Mouse (Mus musculus) adrenal gland, postnatal 36 days (tissue): ENCODE measurements at regions not wholly inside any gene's neighbourhood (a gene's known extent, or its start where the extent isn't known, plus 50 kb on each side); places are given as distances from the start of the nearest gene placed in this dataset.

Source experiments
- DNase-seq, 2 experiments: peaks; one replicate each; pipeline ENCODE4 v3.0.0; 2021; ENCODE audit warnings: mixed read lengths in 1 of 2

DNA sequence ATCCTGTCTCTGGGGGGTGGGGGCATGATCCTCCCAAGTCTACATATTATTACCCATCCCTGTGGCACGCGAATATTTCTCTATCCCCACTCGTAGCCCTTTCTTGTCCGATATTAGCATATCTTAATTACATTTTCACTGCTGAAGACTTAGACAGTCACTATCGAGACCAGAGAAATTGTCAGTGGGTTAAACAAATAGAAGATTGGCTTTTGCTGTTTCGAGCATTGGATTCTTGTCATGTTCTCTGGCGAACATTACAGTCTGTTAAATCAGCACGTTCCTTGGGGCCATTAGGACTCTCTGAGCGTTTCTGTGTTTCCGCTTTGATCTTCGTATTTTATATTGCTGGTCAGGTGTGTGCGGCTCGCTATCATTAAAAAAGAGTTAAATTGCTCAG, 129.6 kb upstream of the Psmd7 start:
- DNase-seq, result no peak

DNA sequence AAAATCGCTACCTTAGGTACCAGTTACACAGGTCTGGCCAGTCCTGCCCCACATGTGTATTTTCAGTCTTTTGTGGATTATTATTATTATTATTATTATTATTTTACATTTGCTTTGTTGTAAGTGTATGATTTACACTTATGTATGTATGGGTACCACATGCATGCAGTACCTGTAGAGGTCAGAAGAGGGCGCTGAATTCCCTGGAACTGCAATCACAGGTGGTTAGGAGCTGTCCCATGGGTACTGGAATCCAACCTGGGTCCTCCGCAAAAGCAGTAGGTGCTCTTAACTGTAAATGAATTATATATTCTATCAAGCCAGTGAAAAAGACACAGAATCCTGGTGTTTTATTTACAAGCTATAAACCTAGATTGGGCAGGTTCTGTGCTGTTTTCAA, 131.4 kb upstream of the Psmd7 start:
- no peak for DNase-seq

DNA sequence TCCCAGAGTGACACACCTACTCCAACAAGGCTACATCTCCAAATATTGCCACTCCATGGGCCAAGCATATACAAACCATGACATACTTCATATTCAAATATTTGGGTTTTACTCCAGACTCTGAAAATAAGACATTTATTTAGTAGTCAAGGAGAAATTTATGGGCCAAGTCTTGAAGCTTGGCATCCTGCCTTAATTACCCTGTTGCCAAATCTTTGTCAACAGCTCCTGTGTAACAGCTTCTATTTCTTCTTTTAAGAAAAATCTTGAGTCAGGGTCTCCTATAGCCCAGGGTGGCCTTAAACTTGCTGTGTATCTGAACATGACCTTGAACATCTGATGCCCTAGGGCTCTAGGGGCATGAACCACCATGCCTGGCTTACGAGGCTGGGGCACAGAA, 138.5 kb upstream of the Psmd7 start:
- DNase-seq, result no peak

DNA sequence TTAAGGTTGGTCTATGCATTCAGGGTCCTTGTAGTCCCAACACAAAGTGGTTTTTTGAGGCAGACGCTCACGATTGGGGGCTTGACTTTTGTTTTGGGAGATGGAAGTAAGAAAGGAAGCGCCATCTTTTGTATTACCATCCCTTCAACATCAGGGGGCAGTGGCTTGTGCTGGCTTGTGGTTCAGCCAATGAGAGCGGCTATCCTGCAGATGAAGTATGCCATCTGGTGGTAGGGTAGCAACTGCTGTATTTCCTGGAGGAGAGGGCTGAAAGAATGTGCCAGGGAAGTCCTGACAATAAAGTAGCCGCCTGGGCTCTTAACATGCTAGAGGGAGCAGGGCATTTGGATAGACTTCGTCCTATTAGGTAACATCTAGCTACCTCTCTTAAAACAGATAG, 139.0 kb upstream of the Psmd7 start:
- no peak for DNase-seq

DNA sequence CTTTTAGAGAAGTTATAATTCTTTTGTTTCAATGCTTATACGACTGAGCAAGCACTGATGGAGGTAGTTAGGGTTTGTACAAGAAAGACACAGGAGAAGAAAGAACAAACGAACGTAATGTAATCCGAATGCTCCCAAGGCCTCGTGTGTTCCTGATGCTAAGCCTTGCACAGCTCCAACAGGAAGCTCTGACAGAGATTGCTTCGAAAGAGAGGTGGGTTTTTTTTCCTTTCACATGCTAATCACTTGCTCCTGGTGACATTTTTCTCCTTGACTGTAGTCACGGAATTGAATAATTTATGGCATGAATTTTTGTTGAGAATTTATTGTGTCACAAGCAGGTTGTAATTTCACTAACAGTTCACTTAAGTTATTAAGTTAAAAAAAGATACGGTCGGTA, 150.8 kb upstream of the Psmd7 start:
- no peak for DNase-seq

DNA sequence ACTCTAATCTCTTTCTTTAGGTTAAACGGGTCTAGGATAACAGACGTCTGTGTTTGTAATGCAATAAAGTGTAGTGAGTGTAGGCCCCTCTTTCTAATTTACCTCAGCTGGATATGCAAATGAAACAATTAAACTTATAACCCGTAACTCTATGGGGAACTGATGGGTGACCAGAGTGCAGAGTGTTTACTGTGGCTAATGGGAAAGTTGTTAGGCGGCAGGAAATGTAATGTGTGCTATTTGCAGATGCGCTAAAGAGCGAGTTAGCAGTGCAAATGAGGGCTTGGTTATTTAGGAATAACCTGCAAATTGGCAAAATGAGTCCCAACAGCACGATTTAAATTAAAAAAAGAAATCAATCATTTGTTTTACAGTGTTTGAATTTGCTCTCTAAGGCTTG, 168.8 kb upstream of the Psmd7 start:
- DNase-seq, result no peak

DNA sequence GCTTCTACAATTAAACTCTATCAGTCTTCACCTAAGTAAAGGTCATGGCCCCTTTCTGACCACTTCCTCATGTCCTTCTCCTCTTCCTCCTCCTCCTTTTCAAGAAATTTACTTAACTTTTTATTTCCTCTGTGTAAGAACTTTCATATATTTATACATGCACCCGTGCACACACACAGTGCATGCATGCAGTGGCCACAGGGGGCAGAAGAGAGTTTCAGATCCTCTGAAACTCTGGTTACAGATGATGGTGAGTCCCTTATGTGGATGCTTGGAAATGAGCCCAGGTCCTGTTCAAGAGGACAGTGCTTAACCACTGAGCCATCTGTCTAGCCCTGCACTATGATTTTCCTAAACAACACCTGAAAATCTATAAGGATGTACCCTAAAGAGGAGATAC, 170.4 kb upstream of the Psmd7 start:
- DNase-seq, result no peak

DNA sequence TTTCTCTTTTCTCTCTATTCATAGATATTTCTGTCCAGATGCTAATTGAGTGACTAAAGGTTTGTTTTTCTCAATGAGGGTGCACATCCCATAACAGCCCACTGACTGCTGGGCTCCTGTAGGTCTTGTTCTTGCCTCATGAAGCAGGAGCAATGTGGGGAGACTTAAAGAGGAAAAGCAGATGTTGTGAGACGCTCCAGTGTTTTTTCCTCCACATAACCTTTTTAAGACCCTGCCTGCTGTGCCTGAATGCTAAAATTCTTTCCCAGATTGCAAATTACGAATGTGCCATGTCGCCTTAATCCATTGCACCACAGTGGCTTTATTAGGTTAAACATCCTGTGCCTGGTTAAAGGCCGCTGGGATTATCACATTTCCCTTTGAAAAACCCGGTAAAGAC, 165.5 kb upstream of the Zfhx3 start:
- no peak for DNase-seq

DNA sequence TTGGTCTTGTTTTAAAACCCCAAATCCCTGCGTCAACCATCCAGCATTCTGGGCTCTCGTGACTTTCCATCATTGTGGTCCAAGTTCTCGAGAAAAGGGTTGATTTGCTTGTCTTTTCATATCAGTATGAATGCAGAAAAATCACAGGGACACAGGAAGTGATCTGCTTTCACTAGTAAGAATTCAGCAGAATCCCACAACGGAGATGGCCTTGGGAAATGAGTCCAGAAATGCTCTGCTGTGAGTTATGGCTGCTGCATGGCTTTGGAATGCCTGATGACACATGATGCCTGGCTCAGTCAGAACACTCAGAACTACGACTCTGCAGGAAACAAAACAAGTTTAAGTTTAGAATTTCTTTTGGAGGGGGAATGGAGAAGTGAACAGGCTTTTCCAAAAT, 156.7 kb upstream of the Zfhx3 start:
- DNase-seq, result peak; percentile 74

DNA sequence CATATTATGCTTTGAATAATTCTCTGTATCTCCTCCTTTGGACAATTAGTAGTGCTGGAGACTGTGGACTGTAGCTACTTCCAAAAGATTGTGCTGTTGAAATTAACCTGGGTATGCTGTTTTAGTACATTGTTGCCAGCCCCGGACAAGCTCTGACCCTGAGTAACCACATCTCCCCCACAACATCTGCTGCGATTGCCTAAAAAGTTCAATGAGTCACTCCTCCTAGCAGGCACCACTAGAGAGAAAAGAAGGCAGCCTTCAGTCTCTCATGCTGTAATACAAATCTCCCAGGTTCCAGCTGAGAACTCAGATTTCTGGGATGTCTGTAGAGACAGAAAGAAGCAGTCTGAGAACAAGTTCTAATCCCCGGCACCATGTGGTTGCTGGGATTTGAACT, 150.2 kb upstream of the Zfhx3 start:
- peak; percentile 28 to 45 for DNase-seq

DNA sequence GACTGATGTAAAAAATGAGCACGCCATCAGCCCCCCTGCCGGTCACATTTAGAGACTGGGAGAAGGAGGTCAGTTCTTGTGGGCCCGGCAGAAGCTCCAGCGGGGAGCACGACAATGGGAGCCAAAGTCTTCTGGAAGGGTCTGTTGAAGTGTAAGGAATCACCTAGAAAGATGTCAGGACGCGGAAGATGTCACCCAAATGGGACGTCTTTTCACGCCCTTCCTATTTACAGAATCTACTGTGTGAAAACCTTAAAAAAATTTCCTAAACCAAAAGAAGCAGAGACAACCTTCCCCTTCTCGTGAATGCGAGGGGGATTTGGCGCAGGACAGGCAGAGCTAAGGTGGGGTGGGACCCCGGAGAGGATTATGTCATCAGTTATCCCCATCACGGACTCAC, 127.5 kb upstream of the Zfhx3 start:
- DNase-seq, result no peak

DNA sequence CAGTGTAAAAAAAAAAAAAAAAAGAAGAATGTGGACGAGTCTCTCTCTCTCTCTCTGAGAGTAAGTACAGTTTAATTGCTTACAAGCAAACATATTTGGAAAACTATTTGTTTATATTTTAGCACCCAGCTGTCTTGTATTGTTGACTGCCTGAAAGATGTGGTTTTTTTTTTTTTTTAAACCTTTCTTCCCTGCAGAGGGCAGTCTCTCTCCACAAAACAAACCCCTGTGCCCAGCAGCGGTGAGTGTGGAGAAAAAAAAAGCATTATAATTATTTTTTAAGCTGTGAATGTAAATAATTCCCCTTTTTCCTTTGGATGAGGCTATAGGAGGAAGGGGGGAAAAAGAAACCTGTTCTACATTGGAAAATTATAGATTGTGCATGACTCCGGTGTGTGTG, 126.7 kb upstream of the Zfhx3 start:
- peak in 1 of 2 experiments; percentile 7 for DNase-seq

DNA sequence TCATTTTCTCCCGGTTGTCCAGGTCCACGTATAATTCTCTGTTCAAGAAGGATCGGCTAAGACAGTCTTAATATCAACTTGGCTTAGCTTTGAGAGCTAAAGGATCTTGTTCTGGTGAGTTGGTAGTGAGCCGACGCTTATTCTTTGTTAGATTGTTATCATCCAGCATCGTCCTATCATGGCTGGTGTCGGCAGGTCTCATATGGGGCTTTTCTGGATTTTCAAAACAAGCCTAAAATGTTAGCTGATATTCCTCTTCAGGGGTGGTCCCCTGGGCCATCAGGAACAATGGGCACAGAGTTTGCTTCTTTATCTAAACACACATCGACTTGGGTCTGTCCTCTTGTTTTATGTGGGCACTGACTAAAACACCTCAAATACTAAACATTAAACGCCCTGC, 124.6 kb upstream of the Zfhx3 start:
- DNase-seq, result no peak

DNA sequence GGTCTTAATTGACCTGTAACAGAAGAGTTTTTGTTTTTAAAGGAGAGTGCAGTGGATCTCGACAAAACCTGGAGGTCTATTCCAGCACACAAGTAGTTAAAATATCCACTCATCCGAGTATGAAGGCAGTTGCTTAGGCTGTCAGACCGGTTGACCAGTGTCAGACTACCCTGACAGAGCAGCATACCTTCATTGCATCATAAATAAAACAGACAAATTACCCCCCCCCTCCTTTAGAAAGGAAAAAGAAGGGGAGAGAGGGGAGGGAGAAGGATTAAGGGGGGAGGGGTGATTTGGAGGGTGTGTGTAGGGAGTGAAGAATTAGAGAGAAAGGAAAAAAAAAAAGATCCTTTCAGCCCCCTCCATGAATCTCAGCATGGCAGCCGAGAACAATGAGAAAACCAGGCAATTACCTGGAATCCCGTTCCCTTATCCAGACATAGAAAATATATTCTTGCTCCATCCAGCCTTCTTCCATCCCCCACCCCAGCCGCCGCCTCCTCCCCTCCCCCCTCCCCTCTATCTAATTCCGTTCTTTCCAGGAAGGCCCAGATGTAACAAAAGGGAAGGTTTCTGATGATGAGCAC, 122.2 kb upstream of the Zfhx3 start:
- no peak for DNase-seq

DNA sequence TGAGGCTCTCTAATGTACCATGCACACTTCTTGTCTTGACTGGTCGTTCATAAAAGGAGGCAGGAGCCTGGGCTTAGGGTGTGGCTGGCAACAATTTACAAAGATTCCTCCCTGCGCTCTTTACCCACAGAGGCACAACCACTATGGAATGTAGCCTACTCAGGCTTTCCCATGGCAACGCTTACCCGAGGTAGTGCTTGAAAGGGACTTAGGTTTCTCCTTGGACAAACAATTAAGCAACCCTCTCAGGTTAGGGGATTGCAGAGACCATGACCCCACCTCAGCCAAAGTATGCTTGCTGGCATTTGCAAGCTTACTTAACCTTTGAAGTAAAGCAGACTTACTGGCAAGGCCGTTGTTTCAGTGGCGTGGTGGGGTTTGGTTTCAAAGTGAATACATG, 120.9 kb upstream of the Zfhx3 start:
- DNase-seq, result no peak

DNA sequence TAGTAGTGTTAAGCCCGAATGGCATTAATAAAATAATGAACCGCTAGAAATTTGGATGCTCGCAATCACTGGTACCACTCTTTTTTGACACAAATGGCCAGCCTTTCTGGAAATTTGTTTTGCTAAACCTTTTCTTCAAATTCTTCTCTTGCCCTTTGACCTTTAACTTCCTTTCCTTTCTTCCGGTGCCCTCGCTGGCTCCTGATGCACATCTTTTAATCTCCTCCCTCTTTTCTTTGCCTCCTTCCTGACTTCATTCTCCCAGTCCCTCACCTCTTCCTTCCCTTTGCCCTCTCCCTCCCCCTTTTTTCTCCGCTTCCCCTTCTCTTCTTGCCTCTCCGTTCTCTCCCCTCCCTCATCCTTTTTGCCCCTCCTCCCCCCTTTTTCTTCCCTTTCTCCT, 118.3 kb upstream of the Zfhx3 start:
- DNase-seq, result no peak

DNA sequence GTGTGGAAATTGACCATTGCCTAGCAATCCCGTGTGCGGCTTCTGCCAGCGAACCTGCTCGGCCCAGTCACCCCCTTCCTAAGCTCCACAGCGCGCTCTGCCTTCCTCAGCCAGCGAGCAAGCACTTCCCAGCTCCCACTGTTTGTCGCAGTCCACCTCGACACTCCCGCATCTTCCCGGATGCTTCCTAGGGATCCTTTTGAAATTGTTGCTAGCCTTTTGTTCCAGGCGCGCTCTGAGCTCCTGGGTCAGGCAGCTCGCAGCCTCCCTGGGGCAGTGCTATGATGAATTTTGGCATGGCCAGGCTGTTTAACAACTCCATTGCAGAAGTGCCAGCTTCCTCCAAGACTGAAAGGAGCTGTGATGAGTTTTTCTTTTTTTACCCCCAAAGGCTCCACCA, 117.8 kb upstream of the Zfhx3 start:
- peak; percentile 10 to 21 for DNase-seq

DNA sequence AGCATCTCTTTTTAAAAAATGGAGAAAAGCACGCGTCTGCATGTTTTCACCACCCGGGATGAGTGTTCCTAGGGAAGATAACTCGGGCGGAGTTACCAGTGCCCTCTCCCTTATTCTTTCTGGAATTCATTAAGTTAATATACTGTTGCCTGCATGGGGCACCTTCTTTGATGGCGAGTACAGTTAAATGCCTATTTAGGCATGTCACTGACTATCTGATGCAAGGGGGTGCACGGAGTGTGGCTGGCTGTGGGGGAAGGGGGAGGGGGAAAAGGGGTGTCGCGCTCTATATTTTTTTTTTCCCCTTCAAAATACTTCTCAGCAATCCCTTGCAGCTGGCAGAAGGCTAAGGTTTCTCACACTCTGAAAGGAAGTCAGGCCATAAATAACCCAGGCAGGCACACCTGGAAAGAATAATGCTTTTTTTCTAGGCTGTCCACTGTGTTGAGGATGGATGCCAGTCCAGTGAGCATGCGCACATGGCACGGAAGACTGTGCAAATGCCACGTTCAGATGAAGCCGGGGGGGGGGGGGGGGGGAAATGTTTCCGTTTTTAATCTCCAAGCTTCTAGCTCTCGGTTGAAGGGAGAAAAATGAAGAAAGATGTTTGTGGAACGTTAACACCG, 114.8 kb upstream of the Zfhx3 start:
- no peak for DNase-seq

DNA sequence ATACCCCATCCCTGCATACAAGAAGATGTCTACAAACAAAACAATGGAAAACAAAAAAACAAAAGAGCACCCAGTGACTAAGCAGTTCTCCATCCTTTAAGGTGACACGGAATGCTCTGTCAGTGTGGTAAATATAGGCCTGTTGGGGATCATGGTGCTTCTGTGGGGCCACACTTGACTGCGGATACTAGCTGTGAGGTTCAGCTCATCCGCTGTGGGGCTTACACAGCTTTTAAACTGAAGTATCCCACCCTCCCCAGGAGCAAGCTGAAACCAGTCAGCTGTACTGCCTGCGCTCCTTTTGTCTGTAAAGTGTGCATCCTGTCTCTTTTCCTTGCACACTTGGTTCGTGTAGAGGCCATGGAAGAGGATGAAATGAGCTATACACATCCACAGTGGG, 113.9 kb upstream of the Zfhx3 start:
- no peak for DNase-seq

DNA sequence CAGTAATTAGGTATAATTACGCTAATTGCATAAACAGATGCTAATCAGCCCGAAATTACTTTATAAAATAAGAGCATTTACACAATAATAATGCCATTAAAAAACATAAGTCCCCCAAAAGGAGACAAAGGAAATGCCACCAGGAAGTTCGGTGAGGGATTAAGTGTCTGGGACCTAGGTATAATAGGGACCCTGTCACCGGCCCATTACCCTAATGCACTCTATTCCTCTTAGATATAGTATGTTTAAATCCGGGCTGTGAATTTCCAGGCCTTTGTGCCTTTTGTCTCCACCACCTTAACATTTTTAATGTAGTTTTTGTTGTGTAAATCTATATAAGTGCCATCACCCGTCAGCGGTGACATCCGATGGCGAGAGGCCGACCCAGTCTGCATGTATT, 109.0 kb upstream of the Zfhx3 start:
- no peak for DNase-seq

DNA sequence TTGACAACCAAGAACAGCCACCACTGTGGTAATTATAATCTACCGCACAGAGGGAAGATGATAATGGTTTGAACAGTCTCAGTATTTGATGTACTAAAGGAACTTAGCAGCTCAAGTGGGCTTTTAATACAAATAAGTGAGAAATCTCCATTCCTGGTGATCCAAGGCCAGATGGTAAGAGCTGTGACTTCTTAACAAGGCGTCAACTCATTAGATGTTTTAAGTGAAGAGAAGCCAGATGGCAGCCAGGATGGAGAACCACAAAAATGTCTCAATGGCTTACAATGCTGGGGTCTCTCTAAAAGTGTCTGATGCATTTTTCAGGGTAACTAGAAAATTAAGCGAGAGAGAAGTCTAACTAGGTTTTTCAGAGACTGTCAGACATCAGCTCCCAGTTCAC, 96.3 kb upstream of the Zfhx3 start:
- no peak for DNase-seq

DNA sequence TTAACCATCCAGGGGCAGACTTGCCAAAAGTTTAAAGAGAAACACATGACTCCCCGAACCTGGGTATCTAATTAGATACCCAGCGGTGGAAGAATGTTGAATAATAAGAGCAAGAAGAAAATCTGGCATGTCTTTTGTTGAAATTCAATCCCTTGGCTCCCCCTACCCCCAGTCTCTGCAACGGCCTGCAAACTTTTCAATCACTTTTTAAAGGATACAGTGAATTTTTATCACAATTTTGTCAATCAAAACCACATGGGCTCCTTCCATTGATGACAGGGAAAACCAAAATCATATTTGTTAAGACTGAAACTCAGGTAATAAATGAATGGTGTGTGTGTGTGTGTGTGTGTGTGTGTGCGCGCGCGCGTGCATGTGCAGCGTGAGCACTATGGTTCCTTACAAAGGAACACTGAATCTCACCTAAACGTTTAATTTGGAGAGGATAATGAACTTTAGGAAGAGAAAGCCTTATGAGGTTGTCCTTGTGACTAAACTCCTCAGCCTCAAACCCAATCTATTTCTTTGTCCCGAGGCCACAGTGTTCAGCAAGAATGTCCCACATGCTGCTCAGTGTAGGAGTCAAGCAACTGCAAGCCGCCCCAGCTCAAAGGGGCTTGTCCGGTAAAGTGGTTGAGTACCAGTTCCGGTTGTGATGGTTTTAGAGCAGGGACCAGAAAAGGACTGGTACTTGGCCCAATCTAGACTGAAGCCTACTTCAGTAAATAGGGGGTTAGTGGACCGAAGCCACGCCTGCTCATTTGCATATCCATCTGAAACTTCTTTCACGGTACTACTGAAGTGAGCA, 91.0 kb upstream of the Zfhx3 start:
- DNase-seq, result no peak

DNA sequence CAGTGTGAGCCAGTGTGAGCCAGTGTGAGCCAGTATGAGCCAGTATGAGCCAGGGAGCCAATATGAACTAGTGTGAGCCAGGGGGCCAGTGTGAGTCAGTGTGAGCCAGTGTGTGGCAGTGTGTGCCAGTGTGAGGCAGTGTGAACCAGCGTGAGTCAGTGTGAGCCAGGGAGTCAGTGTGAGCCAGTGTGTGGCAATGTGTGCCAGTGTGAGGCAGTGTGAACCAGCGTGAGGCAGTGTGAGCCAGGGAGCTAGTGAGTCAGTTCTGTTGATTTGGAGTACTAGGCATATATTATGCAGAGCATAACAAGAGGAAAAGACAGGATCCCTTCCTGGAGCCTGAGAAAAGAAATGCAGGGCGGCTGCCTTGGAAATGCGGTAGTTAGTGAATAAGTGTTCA, 82.7 kb upstream of the Zfhx3 start:
- no peak for DNase-seq

DNA sequence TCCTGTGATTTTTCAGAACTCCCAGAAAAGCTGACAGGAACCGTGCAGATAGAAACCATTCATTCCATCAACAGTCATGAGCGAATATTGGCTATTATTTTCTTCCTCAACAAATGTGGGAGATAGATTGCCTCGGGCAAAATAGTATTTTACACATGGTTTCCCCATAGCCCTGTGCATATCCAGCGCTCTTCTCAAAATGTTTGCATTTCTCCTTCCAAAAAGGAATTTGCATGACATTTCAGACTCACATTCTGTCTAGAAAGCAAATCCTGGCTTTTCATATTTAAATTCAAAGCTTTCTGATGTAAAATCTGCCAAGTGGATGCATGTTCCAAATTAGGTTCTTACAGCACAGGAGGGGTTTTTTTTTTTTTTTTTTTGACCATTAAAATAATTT, 82.2 kb upstream of the Zfhx3 start:
- no peak for DNase-seq
